Mouse (Mus musculus): ENCODE measurements around the gene Gsg1.

The Gsg1 gene

GRCm38 (mm10) chr6:135254153-135254552, at the start of gene Gsg1:
Gene Gsg1 (minus strand): TSS chr6:135254351.
- no peak for DNase-seq (ENCODE audit: low spot score)

GRCm38 (mm10) chr6:135302421-135303125, 48.4 kb upstream of the Gsg1 start:
- no peak for DNase-seq (ENCODE audit: low spot score)

- no peak for DNase-seq (ENCODE audit: low spot score)
Measured at GRCm38 (mm10) chr6:135300469-135300868, 46.3 kb upstream of the Gsg1 start.

GRCm38 (mm10) chr6:135299024-135299550, 44.9 kb upstream of the Gsg1 start:
- no peak for DNase-seq (ENCODE audit: low spot score)

- no peak for DNase-seq (ENCODE audit: low spot score)
Measured at GRCm38 (mm10) chr6:135297570-135297969, 43.4 kb upstream of the Gsg1 start.

- no peak for DNase-seq (ENCODE audit: low spot score)
Measured at GRCm38 (mm10) chr6:135296267-135296666, 42.1 kb upstream of the Gsg1 start.

GRCm38 (mm10) chr6:135295082-135295861, 41.1 kb upstream of the Gsg1 start:
- DNase-seq (ENCODE audit: low spot score): no peak

- DNase-seq (ENCODE audit: low spot score): no peak
Measured at GRCm38 (mm10) chr6:135294150-135294549, 40.0 kb upstream of the Gsg1 start.

GRCm38 (mm10) chr6:135292391-135292790, 38.2 kb upstream of the Gsg1 start:
- DNase-seq (ENCODE audit: low spot score): no peak

- no peak for DNase-seq (ENCODE audit: low spot score)
Measured at GRCm38 (mm10) chr6:135279856-135280255, 25.7 kb upstream of the Gsg1 start.

- DNase-seq (ENCODE audit: low spot score): no peak
Measured at GRCm38 (mm10) chr6:135279286-135279685, 25.1 kb upstream of the Gsg1 start.

- no peak for DNase-seq (ENCODE audit: low spot score)
Measured at GRCm38 (mm10) chr6:135278302-135278701, 24.2 kb upstream of the Gsg1 start.

GRCm38 (mm10) chr6:135276474-135277295, 22.5 kb upstream of the Gsg1 start:
- no peak for DNase-seq (ENCODE audit: low spot score)

- no peak for DNase-seq (ENCODE audit: low spot score)
Measured at GRCm38 (mm10) chr6:135275231-135275630, 21.1 kb upstream of the Gsg1 start.

GRCm38 (mm10) chr6:135273066-135273465, 18.9 kb upstream of the Gsg1 start:
- DNase-seq (ENCODE audit: low spot score): no peak

GRCm38 (mm10) chr6:135271761-135272160, 17.6 kb upstream of the Gsg1 start:
- no peak for DNase-seq (ENCODE audit: low spot score)

- no peak for DNase-seq (ENCODE audit: low spot score)
Measured at GRCm38 (mm10) chr6:135269626-135270025, 15.5 kb upstream of the Gsg1 start.

GRCm38 (mm10) chr6:135268392-135268791, 14.2 kb upstream of the Gsg1 start:
- DNase-seq (ENCODE audit: low spot score): no peak

- DNase-seq (ENCODE audit: low spot score): no peak
Measured at GRCm38 (mm10) chr6:135267221-135267620, 13.1 kb upstream of the Gsg1 start.

- DNase-seq (ENCODE audit: low spot score): no peak
Measured at GRCm38 (mm10) chr6:135266056-135266455, 11.9 kb upstream of the Gsg1 start.

GRCm38 (mm10) chr6:135264136-135264535, 10.0 kb upstream of the Gsg1 start:
- DNase-seq (ENCODE audit: low spot score): no peak

- no peak for DNase-seq (ENCODE audit: low spot score)
Measured at GRCm38 (mm10) chr6:135262565-135262964, 8.4 kb upstream of the Gsg1 start.

Data from ovary, adult 18-20 months (tissue).